Mouse (Mus musculus) lung, postnatal 25 days (tissue): ENCODE data around the gene Stk19.
"Not testable (repeated sequence)": the region's sequence is repeated elsewhere in the genome, so short reads cannot be mapped to it uniquely, and the experiment has no call there.

Experiments used
- DNase-seq: peaks from one replicate; pipeline ENCODE4 v3.0.0; 2022; ENCODE audit warnings: low spot score

The Stk19 gene

GRCm38 (mm10) chr17:34840736-34841307 is 4.1 kb upstream of the Stk19 start:
- DNase-seq = no peak

DNA sequence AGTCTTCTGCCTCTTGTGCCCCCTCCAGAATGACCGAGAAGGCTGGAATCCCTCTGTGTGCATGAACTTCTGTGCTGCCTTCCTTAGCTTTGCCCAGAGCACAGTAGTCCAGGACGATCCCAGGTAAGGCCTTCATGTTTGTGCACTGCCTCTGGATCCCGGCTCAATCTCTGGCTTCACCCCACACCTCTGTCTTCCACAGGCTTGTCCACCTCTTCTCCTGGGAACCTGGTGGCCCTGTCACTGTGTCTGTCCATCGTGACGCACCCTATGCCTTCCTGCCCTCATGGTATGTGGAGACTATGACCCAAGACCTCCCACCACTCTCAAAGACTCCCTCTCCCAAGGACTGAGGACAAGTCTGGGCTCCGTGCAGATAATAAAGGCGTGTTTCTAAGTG is 2.0 kb upstream of the Stk19 start:
- DNase-seq = no peak

DNA sequence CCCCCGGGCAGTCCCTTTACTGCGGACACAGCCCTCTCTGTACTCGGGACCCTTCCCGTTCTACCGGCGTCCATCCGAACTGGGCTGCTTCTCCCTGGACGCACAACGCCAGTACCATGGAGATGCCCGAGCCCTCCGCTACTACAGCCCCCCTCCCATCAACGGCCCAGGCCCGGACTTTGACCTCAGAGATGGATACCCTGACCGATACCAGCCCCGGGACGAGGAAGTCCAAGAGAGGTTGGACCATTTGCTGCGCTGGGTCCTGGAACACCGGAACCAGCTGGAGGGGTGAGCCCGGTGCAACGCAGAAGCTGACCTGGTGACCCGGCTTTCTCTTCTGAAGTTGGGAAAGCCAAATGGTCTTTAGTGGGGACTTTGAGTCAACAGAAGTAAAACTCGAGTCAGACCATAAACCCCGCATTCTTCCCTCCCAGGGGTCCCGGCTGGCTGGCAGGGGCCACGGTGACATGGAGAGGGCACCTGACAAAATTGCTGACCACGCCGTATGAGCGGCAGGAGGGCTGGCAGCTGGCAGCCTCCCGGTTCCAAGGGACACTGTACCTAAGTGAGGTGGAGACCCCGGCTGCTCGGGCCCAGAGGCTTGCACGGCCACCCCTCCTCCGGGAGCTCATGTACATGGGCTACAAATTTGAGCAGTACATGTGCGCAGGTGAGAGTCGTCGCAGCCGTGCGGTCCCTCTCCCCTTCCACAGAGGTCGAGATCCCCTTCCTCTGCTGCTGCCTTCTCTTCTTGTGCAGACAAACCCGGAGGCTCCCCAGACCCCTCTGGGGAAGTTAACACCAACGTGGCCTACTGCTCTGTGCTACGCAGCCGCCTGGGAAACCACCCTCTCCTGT is 949 bp upstream of the Stk19 start:
- DNase-seq = no peak

- DNase-seq = no peak
Observed at GRCm38 (mm10) chr17:34836155-34836855, 440 bp downstream of the Stk19 start.

GRCm38 (mm10) chr17:34830776-34831175 is 6.0 kb downstream of the Stk19 start:
- DNase-seq = not testable (repeated sequence)

- no peak for DNase-seq
Observed at GRCm38 (mm10) chr17:34814818-34815370, 21.9 kb downstream of the Stk19 start.

DNA sequence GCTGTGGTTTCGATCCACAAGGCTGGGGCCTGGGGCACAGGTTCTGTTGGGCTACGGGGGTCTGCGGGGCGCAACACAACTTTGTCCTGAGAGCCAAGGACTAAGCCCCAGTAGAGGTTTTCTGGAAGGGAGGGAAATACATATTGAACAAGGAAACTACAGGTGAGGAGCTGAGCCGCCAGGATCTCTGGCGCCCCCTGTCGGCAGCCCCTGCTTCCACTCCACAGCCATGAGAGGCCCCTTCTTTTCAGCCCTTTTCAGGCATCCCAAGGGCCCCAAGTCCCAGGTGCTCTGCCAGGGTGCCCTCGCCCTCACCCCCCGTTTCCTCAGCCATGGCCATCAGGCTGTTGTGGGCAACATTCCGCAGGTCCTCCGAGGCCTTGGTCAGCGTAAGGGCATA is 23.0 kb downstream of the Stk19 start:
- DNase-seq = not testable (repeated sequence)

DNA sequence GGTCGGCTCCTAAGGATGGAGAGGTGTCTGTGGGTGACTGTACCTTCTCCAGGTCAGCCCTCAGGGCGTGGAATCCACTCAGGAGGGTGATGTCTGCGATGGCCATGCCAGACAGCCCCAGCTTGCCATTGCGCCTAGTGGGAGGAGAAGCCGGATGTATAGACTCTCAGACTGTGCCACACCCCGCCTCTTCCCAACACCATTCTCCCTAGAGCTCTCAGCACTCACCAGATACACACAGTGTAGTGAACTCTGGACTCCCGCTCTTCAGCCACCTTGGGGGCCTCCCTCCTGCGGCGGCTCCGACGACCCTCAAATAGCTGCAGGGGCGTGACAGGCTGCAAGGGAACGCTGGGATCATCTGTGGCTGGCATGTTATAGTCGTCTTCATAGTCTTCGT is 25.5 kb downstream of the Stk19 start:
- DNase-seq = no peak

DNA sequence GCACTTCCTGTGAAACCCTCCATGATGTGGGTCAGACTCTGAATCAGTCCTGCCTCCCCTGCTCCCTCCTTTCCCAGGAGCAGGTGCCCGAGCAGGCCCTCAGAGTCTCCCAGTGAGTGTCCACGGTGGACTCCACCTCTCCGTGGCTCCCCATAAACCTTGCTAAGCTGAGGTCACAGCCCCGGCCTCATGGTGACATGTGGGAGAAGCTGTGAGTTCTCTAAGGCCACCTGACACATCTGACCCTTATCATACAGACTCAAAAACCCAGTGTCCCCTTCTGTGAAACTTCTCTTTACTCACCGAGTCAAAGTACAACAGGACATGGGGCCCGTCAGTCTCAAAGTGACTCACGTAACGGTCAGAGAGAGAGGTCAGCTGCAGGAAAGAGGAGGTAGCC is 25.9 kb downstream of the Stk19 start:
- not testable (repeated sequence) for DNase-seq

GRCm38 (mm10) chr17:34810411-34810810 is 26.3 kb downstream of the Stk19 start:
- DNase-seq = not testable (repeated sequence)

DNA sequence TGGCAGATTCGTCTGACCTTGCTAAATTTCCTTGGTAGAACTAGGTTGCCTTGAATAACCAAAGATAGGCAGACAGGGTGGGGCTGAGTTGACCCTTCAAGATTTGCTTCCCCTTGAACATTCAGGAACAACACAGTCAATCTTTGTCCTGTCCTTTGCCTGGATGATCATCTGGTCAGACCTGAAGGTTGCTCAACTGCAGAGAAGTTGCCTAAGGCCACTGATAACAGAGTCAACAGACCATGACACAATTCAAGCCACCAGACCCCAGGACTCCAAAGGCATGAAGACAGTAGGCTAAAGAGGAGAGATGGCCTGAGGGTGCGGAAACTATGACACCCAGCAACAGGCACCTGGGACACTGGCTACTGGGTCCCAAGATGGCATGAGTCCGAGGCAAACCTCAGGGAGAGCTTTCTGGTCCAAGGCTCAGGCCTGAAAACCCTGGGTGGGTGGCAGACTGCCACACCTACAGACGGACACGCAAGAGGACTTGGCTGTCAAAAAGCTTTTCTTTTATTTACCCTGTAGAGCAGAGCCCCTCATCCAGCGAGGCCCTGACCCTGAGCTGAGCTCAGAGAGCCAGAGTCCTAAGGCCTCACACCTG is 28.0 kb downstream of the Stk19 start:
- no peak for DNase-seq

GRCm38 (mm10) chr17:34807176-34807575 is 29.6 kb downstream of the Stk19 start:
- DNase-seq = no peak

DNA sequence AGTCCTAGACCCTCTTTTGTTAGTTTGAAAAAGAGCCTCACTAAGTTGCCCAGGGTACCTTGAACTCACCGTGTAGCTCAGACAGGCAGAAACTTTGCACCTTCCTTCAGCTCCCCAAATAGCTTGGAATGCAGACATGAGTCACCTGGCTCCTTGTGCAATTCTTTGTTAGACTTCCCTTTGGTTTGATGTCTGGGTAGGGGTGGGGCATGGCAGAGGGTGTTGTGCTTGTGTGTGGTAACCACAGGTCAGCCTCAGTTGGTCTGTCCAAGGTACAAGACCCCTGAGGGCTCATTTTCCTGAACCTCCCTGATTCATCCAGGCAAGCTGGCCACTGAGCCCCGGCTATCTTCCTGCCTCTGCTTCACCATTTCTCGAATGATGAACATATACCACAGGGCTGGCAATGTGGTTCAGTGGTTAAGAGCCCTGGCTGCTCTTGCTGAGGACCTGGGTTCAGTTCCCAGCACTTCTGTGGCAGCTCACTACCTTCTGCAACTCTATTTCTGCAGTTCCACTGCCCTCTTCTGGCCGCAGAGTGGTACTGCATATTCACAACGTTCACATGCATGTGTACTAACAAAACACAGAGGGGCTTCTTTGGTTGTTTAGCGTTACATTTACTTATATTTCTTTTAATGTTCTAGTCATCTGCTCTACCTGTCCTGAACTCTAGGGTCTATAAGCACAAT is 31.7 kb downstream of the Stk19 start:
- no peak for DNase-seq

DNA sequence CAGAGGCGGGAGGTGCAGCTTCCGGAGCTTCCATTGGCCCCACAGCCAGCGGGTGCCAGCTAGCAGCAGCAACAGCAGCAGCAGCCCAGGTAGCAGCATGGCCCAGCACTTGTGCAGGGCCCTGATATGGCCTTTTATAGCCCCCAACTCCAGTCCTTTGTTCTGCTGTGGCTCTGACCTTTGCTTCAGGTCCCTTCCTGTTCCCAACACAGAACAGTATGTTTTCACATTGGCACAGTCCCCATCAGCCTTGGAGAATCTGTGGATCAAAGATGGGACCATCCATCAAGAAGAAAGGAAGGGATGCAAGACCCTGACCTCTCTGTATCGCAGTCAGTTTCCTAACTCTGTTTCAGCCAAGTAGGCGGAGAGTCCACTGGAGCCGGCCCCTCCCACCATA is 32.4 kb downstream of the Stk19 start, which contains the start of gene Cyp21a1:
Gene Cyp21a1, minus strand, starts transcription at position 261 of the 400 bp plus-strand sequence.
- not testable (repeated sequence) for DNase-seq

DNA sequence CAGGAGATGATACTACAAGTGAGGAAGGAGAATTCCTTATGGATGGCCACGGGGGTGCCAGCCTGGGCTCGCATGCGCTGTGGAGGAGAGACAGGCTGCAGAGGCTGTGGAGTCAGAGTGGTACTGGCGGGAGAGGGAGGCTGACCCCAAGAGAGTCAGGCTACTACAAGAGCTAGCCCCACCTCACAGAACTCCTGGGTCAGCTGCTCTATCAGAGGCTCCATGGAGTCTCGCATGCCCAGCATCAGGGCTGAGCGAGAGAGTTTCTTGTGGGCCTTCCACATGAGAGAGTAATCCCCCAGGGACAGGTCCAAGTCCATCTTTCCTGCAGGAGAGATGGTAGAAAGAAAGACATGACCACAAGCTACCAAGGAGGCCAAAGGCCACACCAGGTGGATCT is 33.4 kb downstream of the Stk19 start:
- not testable (repeated sequence) for DNase-seq

GRCm38 (mm10) chr17:34802756-34803155 is 34.0 kb downstream of the Stk19 start:
- not testable (repeated sequence) for DNase-seq

DNA sequence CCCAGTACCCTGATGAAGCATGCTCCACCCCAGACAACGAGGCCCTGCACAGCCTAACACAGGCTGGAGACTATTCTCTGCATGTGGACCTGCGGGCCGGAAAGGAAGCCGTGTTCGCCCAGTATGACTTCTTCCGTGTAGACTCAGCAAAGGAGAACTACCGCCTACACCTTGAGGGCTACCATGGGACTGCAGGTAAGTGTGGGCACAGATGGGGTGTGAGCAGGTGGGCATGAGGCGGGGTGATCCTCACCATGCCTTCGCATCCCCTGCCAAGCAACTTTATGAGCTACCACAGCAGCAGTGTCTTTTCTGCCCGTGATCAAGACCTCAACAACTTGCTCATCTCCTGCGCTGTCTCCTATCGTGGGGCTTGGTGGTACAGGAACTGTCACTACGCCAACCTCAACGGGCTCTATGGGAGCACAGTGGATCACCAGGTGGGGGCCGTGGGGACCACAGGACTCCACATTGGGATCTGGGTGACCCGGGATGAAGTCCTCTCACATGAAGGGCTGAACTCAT is 35.9 kb downstream of the Stk19 start:
- not testable (repeated sequence) for DNase-seq

- no peak for DNase-seq
Observed at GRCm38 (mm10) chr17:34799531-34799925, 37.2 kb downstream of the Stk19 start.

GRCm38 (mm10) chr17:34798866-34799530 is 37.7 kb downstream of the Stk19 start:
- DNase-seq = no peak

- not testable (repeated sequence) for DNase-seq
Observed at GRCm38 (mm10) chr17:34798071-34798470, 38.7 kb downstream of the Stk19 start.
